Mouse (Mus musculus) C2C12 (cell line): ENCODE results near the gene Atp2c1. TPM values are rescaled to one million over a fixed set of nuclear protein-coding genes. Genes with fewer than 3 reads are reported as not detected.

ENCODE experiments used
- H3K27me3 ChIP-seq: one replicate; pipeline ENCODE4 v1.6.1; 2011; ENCODE audit not compliant: control insufficient read depth, insufficient read depth, insufficient read length
- H3K36me3 ChIP-seq: one replicate; pipeline ENCODE4 v1.6.1; 2011; ENCODE audit not compliant: control insufficient read depth, insufficient read depth
- H3K4me3 ChIP-seq: one replicate; pipeline ENCODE4 v1.5.1; 2011; ENCODE audit warnings: mild to moderate bottlenecking, control low read depth; ENCODE audit not compliant: poor library complexity, insufficient read depth, severe bottlenecking
- H3K79me2 ChIP-seq: one replicate; pipeline ENCODE4 v1.6.1; 2011; ENCODE audit not compliant: control insufficient read depth, insufficient read depth
- H3K79me3 ChIP-seq: one replicate; pipeline ENCODE4 v1.6.1; 2011; ENCODE audit warnings: low read depth, control low read depth
- H3ac ChIP-seq: one replicate; pipeline ENCODE3; 2011; ENCODE audit warnings: low read depth; ENCODE audit not compliant: control insufficient read depth, insufficient read length
- CEBPB ChIP-seq: IDR thresholded peaks from one replicate; pipeline ENCODE4 v1.6.1; 2011; ENCODE audit warnings: low read depth, mild to moderate bottlenecking, control low read depth, moderate library complexity
- CTCF ChIP-seq: IDR thresholded peaks from one replicate; pipeline ENCODE4 v1.5.1; 2011; ENCODE audit not compliant: control insufficient read depth, insufficient read depth, insufficient read length
- FOSL1 ChIP-seq: IDR thresholded peaks from one replicate; pipeline ENCODE4 v1.8.0; 2011; ENCODE audit warnings: mild to moderate bottlenecking, low read length; ENCODE audit not compliant: poor library complexity, insufficient read depth, severe bottlenecking
- MAX ChIP-seq: IDR thresholded peaks from one replicate; pipeline ENCODE4 v1.6.1; 2011; ENCODE audit warnings: mild to moderate bottlenecking, control low read depth
- MYOD1 ChIP-seq: IDR thresholded peaks from one replicate; pipeline ENCODE4 v1.6.1; 2011; ENCODE audit warnings: low read depth; ENCODE audit not compliant: control insufficient read depth, insufficient read length
- MYOG ChIP-seq: IDR thresholded peaks from one replicate; pipeline ENCODE4 v1.6.1; 2011; ENCODE audit not compliant: control insufficient read depth, insufficient read length; ENCODE audit errors: extremely low read depth
- USF1 ChIP-seq: IDR thresholded peaks from one replicate; pipeline ENCODE4 v1.6.1; 2011; ENCODE audit warnings: low read depth, mild to moderate bottlenecking, control low read depth, moderate library complexity
- long read RNA-seq, 2 experiments: library from polyadenylated mRNA; unstranded; transcript quantifications; one replicate each; pipeline ENCODE4 v2.0.0; 2019 to 2020
- polyA plus RNA-seq: library from polyadenylated mRNA; unstranded; fragments of >200 nt; fragmentation: generic; extraction: Trizol; gene quantifications from one replicate; pipeline ENCODE4 v1.2.1, GENCODE M21; 2012; ENCODE audit warnings: missing spikeins

The Atp2c1 gene
- polyA plus RNA-seq = 20.7 TPM
- long read RNA-seq, experiment 1, full-length matches to known transcripts = 6 of 14 reads
- long read RNA-seq, experiment 1, partial matches to known transcripts = 3 of 14 reads
- long read RNA-seq, experiment 1, other reads (novel, unspliced or antisense) = 5 of 14 reads
- long read RNA-seq, experiment 2, full-length matches to known transcripts = 221 of 357 reads
- long read RNA-seq, experiment 2, partial matches to known transcripts = 21 of 357 reads
- long read RNA-seq, experiment 2, other reads (novel, unspliced or antisense) = 115 of 357 reads

DNA sequence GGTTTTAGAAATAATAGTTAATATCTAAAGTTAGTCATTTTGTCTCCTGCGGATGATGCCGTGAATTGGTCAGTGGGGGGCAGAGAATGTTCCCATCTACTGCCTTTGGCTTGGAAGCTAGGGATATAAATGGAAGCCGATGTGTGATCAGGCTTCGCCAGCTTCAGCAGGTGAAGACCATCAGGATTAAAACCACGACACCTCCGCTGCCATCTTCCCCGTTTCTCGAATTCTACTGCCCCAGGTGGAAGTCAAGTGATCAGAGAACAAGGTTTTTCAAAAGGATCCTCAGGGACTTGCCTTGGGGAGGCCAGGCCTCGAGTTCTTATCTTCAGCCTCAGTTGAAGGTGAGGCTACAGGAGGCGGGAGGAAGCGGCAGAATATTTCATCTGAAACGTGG is at the start of gene Atp2c1:
Gene Atp2c1 (minus strand): TSS at position 101 of the 400 bp plus-strand sequence.
- Histone ChIP-seq H3K27me3 (no peaks in the 10 kb centered on the region), H3ac (no peak within 1 kb of the TSS), H3K4me3 (no peak within 1 kb of the TSS), H3K36me3 (no peaks in the 10 kb centered on the region), H3K79me2 (no peaks in the 10 kb centered on the region), H3K79me3 (no peaks in the 10 kb centered on the region)
- TF ChIP-seq FOSL1 (no peak), MYOD1 (no peak), CTCF (no peak), USF1 (no peak), MYOG (no peak), CEBPB (no peak), MAX (no peak)

DNA sequence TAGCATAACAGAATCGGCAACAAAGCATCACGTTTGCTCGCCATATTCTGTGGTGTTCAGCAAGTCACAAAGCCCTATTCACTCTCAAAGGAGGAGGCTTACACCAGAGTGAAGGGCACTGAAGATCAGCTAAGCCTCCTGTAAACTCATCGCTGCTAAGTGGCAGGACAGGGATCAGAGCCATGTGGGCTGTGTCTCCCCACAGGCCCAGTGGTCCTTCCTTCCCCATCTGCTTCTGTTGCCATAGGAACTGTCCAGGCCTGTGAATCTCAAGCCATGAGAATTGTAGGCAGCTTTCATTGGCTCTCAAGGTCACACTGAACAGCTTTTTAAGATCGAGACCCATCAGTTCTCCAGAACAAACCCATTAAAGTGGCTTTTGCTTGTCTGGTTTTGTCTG is 30.3 kb upstream of the Atp2c1 start:
- Histone ChIP-seq H3K79me2 (no peaks in the 10 kb centered on the region), H3K4me3 (no peak overlapping the region), H3K27me3 (no peaks in the 10 kb centered on the region), H3ac (no peak overlapping the region), H3K79me3 (no peaks in the 10 kb centered on the region), H3K36me3 (no peaks in the 10 kb centered on the region)
- TF ChIP-seq MYOG (no peak), MYOD1 (no peak), CEBPB (no peak)

DNA sequence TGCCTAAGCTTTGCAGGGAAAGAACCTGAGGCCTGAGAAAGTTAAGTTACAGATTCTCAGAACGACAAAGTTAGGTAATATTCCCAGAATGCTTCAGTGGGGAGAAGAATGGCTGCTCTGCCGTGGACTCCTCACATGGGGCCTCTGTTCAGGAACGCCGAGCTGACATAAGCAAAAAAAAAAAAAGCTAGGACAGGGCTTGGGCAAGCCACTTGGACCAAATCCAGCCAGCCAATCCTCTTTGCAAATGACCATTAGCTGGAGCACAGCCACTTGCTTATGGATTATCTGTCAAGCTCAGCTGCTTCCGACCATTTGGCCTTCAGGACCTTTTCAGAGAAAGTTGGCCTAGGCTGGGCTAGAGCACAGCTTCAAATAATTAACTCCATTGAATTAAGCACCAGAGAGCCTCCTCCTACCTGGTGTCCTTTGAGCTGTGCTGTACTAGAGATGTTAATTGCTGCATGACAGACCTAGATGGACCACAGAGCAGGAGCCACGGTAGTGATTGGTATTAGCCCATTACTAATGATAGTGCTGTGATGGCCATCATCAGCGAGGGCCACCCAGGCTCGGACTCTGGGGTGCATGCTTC is 29.1 kb upstream of the Atp2c1 start:
- no peaks in the 10 kb centered on the region for H3K79me2 ChIP-seq
- TF ChIP-seq MYOD1 = no peak
- TF ChIP-seq FOSL1 = no peak
- TF ChIP-seq CEBPB = no peak
- TF ChIP-seq MAX = no peak
- no peak for TF ChIP-seq CTCF

DNA sequence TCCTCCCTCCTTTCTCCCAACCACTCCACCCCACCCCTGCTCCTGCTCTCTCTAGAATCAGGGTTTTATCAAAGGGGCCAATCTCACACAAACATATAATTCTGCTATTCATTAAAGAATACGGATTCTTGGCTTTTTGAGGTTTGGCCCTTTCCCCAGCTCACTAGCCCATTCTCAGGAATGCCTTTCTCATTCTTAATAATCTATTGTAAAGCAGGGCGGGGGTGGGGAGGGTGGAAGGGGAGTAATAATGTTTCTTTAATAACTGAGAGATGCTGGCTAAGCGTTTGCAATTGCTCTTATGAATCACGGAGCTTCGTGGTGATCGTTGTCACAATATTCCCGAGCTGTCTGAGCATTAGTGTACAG is 27.3 kb upstream of the Atp2c1 start:
- no peaks in the 10 kb centered on the region for H3K36me3 ChIP-seq
- no peak overlapping the region for H3ac ChIP-seq
- no peak for TF ChIP-seq CEBPB
- TF ChIP-seq CTCF = no peak
- TF ChIP-seq MAX = no peak
- TF ChIP-seq MYOD1 = no peak
- no peak for TF ChIP-seq USF1
- TF ChIP-seq FOSL1 = no peak
- TF ChIP-seq MYOG = no peak
- H3K79me2 ChIP-seq = no peaks in the 10 kb centered on the region
- H3K79me3 ChIP-seq = no peaks in the 10 kb centered on the region
- no peaks in the 10 kb centered on the region for H3K27me3 ChIP-seq
- H3K4me3 ChIP-seq = no peak overlapping the region

More for the DNA sequence above, 29.1 kb upstream of the Atp2c1 start:
- H3K4me3 ChIP-seq = no peak overlapping the region
- H3ac ChIP-seq = no peak overlapping the region
- H3K27me3 ChIP-seq = no peaks in the 10 kb centered on the region
- no peaks in the 10 kb centered on the region for H3K79me3 ChIP-seq
- H3K36me3 ChIP-seq = no peaks in the 10 kb centered on the region

DNA sequence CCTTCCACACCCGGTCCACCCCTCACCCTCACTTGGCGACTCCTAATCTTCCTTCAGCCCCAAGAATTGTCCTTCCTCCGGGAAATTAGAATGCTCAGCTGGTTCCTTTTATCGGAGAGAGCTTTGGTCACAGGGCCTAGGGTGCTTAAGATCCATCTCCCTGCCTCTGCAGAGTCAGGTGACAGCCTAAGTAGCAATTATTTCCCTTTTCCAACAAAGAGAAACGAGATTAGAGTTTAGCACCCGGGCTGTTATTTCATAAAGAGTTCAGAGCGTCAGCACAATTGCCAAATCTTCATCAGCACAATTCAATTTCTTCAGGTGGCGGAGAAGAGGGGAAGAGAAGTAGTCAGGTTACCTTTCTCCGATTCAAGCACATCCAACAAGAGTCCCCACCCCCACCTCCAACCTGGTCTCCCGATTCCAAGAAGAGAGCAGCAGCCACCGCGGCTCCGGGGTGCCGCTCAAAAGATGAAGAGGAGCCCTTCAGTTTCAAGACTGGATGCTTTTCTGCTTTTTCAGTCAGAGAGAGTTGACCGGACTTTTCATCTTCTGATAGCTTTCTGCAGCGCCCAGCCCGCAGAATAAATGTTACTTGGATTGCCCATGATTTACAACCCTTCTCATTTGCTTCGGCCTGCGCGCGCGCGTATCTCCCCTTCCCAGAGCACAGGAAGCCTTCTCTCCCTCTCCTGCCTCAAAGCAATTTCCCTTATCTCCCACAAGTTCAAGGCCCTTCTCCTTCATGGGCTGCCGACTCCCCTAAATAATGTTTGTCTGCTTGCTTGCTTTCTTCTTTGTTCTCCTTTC is 26.7 kb upstream of the Atp2c1 start:
- H3K4me3 ChIP-seq = no peak overlapping the region
- no peaks in the 10 kb centered on the region for H3K36me3 ChIP-seq
- no peaks in the 10 kb centered on the region for H3K79me3 ChIP-seq
- H3K27me3 ChIP-seq = no peaks in the 10 kb centered on the region
- TF ChIP-seq MAX = no peak
- TF ChIP-seq CTCF = no peak
- TF ChIP-seq MYOG = no peak
- TF ChIP-seq USF1 = no peak
- no peak for TF ChIP-seq CEBPB
- TF ChIP-seq FOSL1 = no peak
- no peak for TF ChIP-seq MYOD1
- no peaks in the 10 kb centered on the region for H3K79me2 ChIP-seq
- H3ac ChIP-seq = no peak overlapping the region

DNA sequence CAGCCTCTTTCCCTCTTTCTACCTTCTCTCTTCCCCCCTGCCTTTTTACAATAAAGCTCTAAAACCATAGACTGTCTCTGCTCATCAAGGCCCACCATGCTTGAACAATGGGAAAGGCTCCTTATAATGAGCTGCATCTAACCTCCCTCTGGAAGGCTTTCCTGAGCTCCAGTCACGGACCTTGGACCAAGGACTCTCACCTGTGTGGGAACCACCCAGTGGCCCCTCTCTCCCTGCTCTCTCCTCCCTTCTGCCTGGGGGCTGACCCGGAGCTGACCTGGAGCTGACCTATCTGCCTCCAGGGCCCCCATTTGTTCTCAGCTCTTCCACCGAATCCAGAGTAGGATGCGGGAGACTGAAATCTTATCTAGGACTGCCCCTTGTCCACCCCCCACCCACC is 24.3 kb upstream of the Atp2c1 start:
- H3ac ChIP-seq = no peak overlapping the region
- H3K4me3 ChIP-seq = no peak overlapping the region
- TF ChIP-seq FOSL1 = no peak
- no peak for TF ChIP-seq MYOD1
- TF ChIP-seq MYOG = no peak
- TF ChIP-seq MAX = no peak
- no peak for TF ChIP-seq USF1
- TF ChIP-seq CEBPB = no peak
- no peak for TF ChIP-seq CTCF
- H3K36me3 ChIP-seq = no peaks in the 10 kb centered on the region
- no peaks in the 10 kb centered on the region for H3K79me2 ChIP-seq
- H3K27me3 ChIP-seq = no peaks in the 10 kb centered on the region
- H3K79me3 ChIP-seq = no peaks in the 10 kb centered on the region
